Mouse (Mus musculus): ENCODE data around the gene Apopt1.

GRCm38 (mm10) chr12:111691346-111691872 lies 21.7 kb upstream of the Apopt1 start:
- TF ChIP-seq TAL1 (IDR thresholded peaks at IDR 0.05; ENCODE audit: low read length) (no peak), GATA1 (IDR thresholded peaks at IDR 0.05; ENCODE audit: low read length) (no peak)

All from erythroblast, embryonic 14.5 days (primary cell).